Mouse (Mus musculus) CD8-positive naive resting alpha-beta T cell, adult 2 months (primary cell): ENCODE data around the gene Camsap2.

Experiments used
- DNase-seq, 2 experiments: peaks; one replicate each; pipeline ENCODE4 v3.0.0; 2022; ENCODE audit warnings: low read depth in 2 of 2, low spot score in 2 of 2

The Camsap2 gene

DNA sequence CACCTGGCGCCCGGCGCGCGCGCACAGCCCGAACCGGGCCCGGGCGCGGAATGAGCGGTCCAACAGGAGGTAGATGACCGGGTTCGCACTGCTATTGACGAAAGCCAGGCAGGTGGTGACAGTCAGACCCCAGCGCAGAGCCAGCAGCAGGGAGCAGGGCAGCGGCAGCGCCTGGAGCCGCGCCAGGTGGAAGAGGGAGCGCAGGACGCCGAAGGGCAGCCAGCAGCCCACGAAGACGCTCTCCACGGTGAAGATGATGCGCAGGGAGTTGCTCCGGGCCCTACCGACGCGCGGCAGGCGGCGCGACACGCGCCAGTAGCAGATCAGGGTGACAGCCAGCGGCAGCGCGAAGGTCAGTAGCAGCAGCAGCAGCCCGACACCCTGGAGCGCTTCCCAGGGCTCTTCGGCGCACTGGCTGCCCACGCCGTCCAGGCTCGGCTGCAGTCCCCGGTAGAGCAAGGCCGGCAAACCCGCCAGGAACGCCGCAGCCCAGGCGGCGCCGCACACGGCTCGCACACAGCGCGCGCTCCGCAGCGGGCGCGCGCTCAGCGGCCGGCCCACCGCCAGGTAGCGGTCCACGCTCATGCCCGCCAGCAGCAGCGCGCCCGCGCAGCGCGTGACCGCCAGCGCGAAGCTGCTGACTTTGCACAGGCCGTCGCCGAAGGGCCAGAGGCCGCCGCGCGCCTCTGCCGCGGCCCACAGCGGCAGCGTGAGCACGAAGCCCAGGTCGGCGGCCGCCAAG, 85.8 kb downstream of the Camsap2 start:
- no peak for DNase-seq

DNA sequence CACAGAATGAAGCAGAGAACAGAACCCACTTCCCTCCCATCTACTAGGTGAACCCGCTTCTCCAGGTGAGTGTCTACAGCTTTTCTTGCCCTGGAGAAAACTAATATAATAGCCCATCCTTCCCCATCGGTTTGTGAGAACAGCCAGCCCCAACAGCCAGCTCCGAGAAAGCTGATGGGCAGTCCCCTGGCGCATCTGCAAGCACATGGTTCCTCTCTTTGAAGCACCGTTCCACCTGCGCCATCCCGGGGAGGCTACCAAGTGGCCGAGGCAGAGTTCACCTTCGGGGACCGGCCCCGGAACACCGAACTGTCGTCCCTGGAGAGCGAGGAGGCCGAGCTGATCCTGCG, 86.4 kb downstream of the Camsap2 start:
- no peak for DNase-seq

- DNase-seq: no peak
Measured at GRCm38 (mm10) chr1:136258495-136258894, 87.4 kb downstream of the Camsap2 start.

DNA sequence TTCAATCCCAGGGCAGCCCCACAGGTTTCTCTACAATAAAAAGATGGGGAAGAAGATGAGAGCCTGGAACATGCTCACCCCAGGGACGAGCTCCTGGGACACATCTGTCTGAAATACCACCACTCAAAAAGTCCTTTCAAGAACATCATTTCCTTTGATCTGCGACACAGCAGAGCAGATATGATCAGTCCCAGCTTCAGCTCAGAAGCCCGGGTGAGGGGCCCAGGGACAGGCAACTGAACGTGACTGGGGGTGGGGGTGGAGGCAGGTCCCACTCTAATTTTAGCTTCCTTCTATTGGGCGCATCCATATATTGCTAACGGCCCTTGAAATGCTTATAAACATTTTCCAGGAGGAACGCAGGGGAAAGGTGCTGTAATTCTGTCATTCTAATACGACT, 90.2 kb downstream of the Camsap2 start:
- no peak for DNase-seq

GRCm38 (mm10) chr1:136255174-136255573, 90.7 kb downstream of the Camsap2 start:
- no peak for DNase-seq

DNA sequence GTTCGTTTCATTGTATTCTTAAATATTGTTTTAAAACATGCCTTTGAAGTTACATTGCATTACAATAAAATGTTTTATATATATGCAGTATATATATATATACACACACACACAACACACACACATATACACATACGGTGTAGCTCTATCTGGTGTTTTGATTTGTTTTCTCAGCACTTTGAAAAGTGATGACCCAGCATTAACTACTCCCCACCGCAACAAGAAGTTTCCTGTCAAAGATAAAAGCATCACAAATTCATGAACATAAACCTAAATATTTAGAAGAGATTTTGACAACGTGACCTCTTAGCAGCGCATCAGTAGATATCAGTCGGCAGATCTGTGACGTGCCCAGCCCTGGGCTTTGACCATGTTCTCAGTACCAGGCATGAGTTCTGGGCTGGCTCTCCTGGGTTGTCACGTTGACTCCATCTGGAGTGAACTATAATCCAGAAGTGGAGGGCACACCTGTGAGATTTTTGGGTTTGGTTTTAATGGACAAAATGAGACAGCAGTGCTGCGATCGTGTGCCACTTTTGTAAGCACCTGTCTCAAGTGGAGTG, 91.3 kb downstream of the Camsap2 start:
- no peak for DNase-seq

GRCm38 (mm10) chr1:136253472-136253871, 92.4 kb downstream of the Camsap2 start:
- DNase-seq: no peak

GRCm38 (mm10) chr1:136249662-136250061, 96.2 kb downstream of the Camsap2 start:
- no peak for DNase-seq

DNA sequence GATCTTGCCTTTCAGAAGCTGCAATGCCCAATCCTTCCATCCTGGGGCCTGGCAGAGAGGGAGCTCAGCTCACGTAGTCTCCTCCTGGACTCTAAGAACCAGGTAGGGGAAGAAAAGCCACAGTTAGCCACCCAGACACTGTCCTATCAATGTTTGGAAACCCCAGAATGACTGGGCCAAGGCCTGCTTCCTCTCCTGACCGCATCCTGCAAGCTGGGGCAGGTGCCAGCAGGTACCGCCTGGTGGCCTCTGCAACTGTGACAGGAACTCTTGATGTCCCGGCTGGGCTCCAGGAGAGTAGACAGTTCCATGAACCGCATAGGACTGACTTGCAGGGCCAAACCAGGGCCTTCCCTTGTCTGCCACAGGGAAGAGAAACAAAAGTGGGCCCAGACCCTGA, 98.5 kb downstream of the Camsap2 start:
- no peak for DNase-seq

DNA sequence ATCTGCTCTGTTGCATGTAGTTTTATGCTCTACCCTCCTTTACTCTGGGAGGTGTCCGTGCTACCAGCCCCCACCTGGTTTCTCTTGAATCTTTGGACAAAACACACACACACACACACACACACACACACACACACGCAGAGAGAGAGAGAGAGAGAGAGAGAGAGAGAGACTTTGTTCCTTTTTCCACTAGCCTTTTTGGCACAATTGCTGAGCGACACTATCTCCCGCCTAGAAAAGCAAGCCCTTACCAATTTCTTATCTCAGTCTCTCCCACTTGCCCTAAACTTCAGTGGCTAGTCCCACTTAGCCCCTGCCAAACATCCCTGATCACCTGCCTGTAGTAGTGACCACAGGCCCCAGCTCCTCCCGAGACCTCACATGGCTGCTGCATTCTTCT, 101.4 kb downstream of the Camsap2 start:
- DNase-seq: no peak

- DNase-seq: no peak
Measured at GRCm38 (mm10) chr1:136241801-136242200, 104.1 kb downstream of the Camsap2 start.

DNA sequence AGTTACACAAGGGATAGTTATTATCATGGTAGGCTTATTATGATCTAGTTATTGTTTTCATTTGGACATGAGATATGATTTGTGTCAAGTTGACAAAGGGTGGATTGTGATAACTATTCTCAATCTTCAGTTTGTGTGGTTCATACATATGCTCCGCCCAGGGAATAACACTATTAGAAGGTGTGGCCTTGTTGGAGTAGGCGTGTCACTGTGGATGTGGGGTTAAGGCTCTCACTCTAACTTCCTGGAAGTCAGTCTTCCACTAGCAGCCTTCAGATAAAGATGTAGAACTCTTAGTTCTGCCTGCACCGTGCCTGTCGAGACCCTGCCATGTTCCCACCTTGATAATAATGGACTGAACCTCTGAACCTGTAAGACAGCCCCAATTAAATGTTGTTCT, 107.4 kb downstream of the Camsap2 start:
- DNase-seq: no peak

- DNase-seq: no peak
Measured at GRCm38 (mm10) chr1:136234595-136235092, 111.3 kb downstream of the Camsap2 start.

DNA sequence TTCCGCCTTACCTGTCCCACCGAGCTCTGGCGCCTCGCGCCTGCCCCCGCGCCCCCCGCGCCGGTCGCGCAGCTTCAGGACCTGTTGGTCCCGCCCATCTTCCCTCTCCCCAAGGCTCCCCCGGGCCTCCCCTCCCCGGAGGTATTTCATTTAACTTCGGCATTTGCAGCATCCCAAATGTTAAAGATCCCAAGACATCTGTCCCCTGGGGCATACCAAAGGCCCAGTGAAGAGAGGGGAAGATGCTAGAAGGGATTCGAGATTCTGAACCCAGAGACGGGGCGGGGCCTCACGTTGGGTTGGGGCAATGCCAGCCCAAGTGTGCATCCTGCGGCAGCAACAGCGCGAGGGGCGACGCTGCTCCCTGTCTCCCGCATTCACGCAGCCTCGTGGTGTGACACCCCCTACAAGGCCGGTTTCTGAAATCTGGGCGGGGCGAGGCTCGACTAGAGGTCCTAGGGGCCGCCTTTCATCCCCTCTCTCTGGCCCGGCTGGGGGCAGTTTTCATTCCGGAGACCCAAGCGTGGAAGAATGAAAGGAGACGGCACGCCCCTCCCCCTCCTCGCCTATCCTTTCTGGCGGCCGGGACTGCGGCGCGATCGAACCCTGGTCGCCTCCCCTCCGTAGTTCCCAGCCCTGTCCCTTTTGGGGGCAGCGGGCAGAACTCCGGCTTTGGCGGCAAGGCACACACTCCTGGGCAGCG, 111.9 kb downstream of the Camsap2 start, which contains the start of gene Inava:
TSS of gene Inava (minus strand) at position 373 of the 703 bp plus-strand sequence.
- DNase-seq: peak in 1 of 2 experiments; percentile 32

GRCm38 (mm10) chr1:136232986-136233790, 112.7 kb downstream of the Camsap2 start:
- no peak for DNase-seq

DNA sequence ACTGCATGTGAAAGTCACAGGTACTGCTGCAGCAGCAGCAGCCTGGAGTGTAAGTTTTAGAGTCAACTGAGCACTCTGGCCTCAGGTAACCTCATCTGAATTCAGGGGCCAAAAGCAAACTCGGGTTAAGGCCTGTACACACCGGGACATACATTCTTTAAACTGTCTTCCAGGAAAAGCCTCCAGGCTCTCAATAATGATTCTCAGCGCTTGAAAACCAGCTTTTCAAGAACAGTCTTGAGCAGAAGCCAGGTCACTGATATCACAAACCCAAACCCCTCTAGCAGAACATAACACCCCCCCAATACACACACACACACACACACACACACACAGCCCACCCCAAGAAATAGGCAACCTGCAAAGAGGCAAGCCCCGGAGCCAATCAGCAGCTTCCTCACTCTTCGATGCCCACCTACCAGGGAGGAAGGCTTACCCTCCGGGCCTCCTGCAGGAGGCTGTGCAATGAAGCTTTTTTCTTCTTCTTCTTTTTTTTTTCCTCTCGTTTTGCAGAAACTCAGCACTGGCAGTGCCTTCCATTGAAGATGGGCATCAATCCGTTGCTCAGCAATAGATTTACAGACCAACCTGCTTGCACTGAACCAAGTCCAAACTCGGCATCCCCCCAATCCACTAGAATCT, 113.5 kb downstream of the Camsap2 start:
- no peak for DNase-seq

DNA sequence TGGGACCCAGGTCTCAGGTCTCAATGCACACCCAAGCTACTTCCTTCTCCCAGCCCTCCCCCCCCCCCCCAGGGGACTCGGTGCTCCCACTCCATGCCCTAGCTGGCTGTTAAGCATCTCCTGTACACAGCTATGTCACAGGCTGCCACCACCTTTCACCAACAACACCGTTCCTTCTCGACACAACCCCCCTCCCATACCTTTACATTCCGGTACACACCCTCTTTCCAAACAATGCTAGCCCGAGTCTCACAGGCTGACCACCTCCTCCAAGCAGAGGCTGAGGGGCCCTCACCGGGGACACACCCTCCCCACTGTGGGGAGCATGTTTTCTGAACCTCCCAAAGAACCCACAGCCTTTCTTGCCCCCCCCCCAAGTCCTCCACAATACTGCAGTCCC, 114.3 kb downstream of the Camsap2 start:
- no peak for DNase-seq

DNA sequence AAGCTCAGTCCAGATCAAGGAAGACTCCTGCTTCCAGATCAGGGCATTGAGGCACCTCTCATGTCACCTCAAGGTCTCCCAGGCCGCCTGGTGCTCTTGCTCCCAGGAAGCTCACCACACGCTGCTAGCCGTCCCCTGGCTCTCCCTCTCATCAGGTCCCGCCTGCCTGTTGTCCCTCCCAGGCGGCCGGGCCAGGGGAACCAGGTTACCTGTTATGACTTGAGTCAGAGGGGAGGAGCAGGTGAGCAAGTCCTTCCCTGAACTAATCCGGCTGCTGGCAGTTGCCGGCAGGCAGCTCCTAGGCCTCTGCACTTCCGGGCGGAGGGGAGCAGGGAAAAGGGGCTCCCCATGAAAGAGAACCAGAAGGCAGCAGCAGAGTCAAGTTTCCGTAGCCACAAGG, 115.7 kb downstream of the Camsap2 start:
- no peak for DNase-seq

DNA sequence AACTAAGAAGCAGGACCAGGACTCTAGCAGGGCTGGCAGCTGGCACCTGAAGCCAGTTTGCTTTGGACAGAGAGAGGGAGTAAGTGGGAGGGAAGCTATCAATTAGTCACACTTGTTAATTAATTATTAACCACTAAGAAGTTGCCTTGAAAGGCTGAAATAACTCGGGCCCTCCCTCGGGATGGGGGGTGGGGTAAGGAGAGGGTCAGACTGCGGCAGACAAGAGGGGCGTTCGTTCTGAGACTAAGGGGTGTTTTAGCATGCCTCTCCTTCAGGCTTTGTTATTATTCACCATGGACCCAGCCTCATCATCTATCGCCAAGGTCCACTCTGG, 116.9 kb downstream of the Camsap2 start:
- no peak for DNase-seq

GRCm38 (mm10) chr1:136228328-136229039, 117.4 kb downstream of the Camsap2 start:
- no peak for DNase-seq
